8 mouse cellular contexts compared by ENCODE assay signal in genomic region chr10:128457676-128458075, GRCm38 (mm10). TPM values are rescaled to one million over a fixed set of nuclear protein-coding genes. Genes with fewer than 3 reads are reported as not detected.
DNase-seq lines count a peak whose midpoint lies in the region; ATAC-seq lines count a peak whose summit lies in the region.

No protein-coding gene starts in this region.

- no peak overlapping the region for H3K9ac ChIP-seq in heart, embryonic 11.5 days (ENCODE audit: low read depth, low read length)
- no peak overlapping the region for H3K9ac ChIP-seq in liver, embryonic 12.5 days
- H3K9ac ChIP-seq in embryonic facial prominence, embryonic 15.5 days, result no peak overlapping the region
- H3K9ac ChIP-seq in limb, embryonic 15.5 days, result no peak overlapping the region

- 0 out of 2 replicates have a peak, but pooled peaks cover 3% of the 10 kb centered on the region for H3K36me3 ChIP-seq in heart, embryonic 11.5 days (ENCODE audit: control insufficient read depth, insufficient read depth, low read length)
- H3K36me3 ChIP-seq in liver, embryonic 12.5 days, result peaks cover 18% of the 10 kb centered on the region
- H3K36me3 ChIP-seq in embryonic facial prominence, embryonic 15.5 days, result peaks cover 18% of the 10 kb centered on the region
- H3K36me3 ChIP-seq in limb, embryonic 15.5 days, result peaks cover 13% of the 10 kb centered on the region

- H3K27ac ChIP-seq in heart, embryonic 11.5 days (ENCODE audit: low read depth, low read length), result no peak overlapping the region
- no peak overlapping the region for H3K27ac ChIP-seq in liver, embryonic 12.5 days
- peak overlapping the region; percentile 22; the same call in 1 of the 2 replicates for H3K27ac ChIP-seq in embryonic facial prominence, embryonic 15.5 days (replicated peaks)
- no peak overlapping the region for H3K27ac ChIP-seq in limb, embryonic 15.5 days

- ATAC-seq in heart, embryonic 11.5 days (replicated peaks; ENCODE audit: insufficient number of reproducible peaks, low FRiP score, low TSS enrichment), result no peak
- no peak for ATAC-seq in liver, embryonic 12.5 days
- no peak for ATAC-seq in embryonic facial prominence, embryonic 15.5 days (ENCODE audit: insufficient number of reproducible peaks, low FRiP score, low TSS enrichment, low read depth)
- ATAC-seq in limb, embryonic 15.5 days (ENCODE audit: insufficient number of reproducible peaks, low FRiP score, low TSS enrichment, low read depth), result no peak

- 85% methylated on average over 6 of the region's 6 CpGs for WGBS in heart, embryonic 11.5 days (ENCODE audit: insufficient replicate concordance)
- 83% methylated on average over 6 of the region's 6 CpGs for WGBS in liver, embryonic 12.5 days (ENCODE audit: insufficient replicate concordance)
- 81% methylated on average over 6 of the region's 6 CpGs for WGBS in embryonic facial prominence, embryonic 15.5 days
- 80% methylated on average over 6 of the region's 6 CpGs for WGBS in limb, embryonic 15.5 days

- no peaks in the 10 kb centered on the region for H3K27me3 ChIP-seq in heart, embryonic 11.5 days (ENCODE audit: control insufficient read depth, insufficient read depth, low read length)
- H3K27me3 ChIP-seq in liver, embryonic 12.5 days (replicated peaks), result no peaks in the 10 kb centered on the region
- no peaks in the 10 kb centered on the region for H3K27me3 ChIP-seq in embryonic facial prominence, embryonic 15.5 days
- H3K27me3 ChIP-seq in limb, embryonic 15.5 days, result no peaks in the 10 kb centered on the region

- H3K4me3 ChIP-seq in heart, embryonic 11.5 days (ENCODE audit: low read depth, low read length), result no peak overlapping the region
- no peak overlapping the region for H3K4me3 ChIP-seq in liver, embryonic 12.5 days
- peak overlapping the region; percentile 96 for H3K4me3 ChIP-seq in embryonic facial prominence, embryonic 15.5 days (replicated peaks)
- peak overlapping the region; percentile 88; the same call in 1 of the 2 replicates for H3K4me3 ChIP-seq in limb, embryonic 15.5 days

- peak overlapping the region; percentile 78; the same call in 1 of the 2 replicates for H3K4me2 ChIP-seq in heart, embryonic 11.5 days
- H3K4me2 ChIP-seq in liver, embryonic 12.5 days, result peak overlapping the region; percentile 93; the same call in 1 of the 2 replicates
- H3K4me2 ChIP-seq in embryonic facial prominence, embryonic 15.5 days (replicated peaks), result 0 out of 2 replicates have a peak overlapping the region, but pooled peaks have one; percentile 55
- no peak overlapping the region for H3K4me2 ChIP-seq in limb, embryonic 15.5 days

- no peaks in the 10 kb centered on the region for H3K9me3 ChIP-seq in heart, embryonic 11.5 days (replicated peaks; ENCODE audit: control insufficient read depth, low read length)
- H3K9me3 ChIP-seq in liver, embryonic 12.5 days (replicated peaks), result no peaks in the 10 kb centered on the region
- H3K9me3 ChIP-seq in embryonic facial prominence, embryonic 15.5 days (replicated peaks), result no peaks in the 10 kb centered on the region
- no peaks in the 10 kb centered on the region for H3K9me3 ChIP-seq in limb, embryonic 15.5 days

- peaks cover 10% of the 10 kb centered on the region for H3K4me1 ChIP-seq in heart, embryonic 11.5 days (ENCODE audit: control insufficient read depth, insufficient read depth, low read length)
- H3K4me1 ChIP-seq in liver, embryonic 12.5 days, result peaks cover 26% of the 10 kb centered on the region
- peaks cover 21% of the 10 kb centered on the region for H3K4me1 ChIP-seq in embryonic facial prominence, embryonic 15.5 days
- peaks cover 13% of the 10 kb centered on the region for H3K4me1 ChIP-seq in limb, embryonic 15.5 days

- no peak for DNase-seq in heart, postnatal 4 days
- no peak for DNase-seq in liver
- no peak for DNase-seq in cerebellum, adult 11 months
- no peak for DNase-seq in layer of hippocampus, adult 8-10 months (ENCODE audit: low spot score in 2 of 2)

RNA-seq across cellular contexts. Expression of gene Smarcc2, which starts 1.4 kb away (rescaled TPM):
- polyA plus RNA-seq in heart, embryonic 11.5 days (2014; fragmentation: Nextera tagmentation; extraction: Ambion mirVana), result 70.8 and 82.8 TPM in 2 replicates
- 10 to 100 TPM; 97.0 to 97.3 TPM for total RNA-seq in heart, postnatal 4 days (2021)
- polyA plus RNA-seq in liver, embryonic 12.5 days (2016; fragmentation: Nextera tagmentation; extraction: Ambion mirVana), result 34.9 and 40.3 TPM in 2 replicates
- polyA plus RNA-seq in embryonic facial prominence, embryonic 15.5 days (2015; fragmentation: Nextera tagmentation; extraction: Ambion mirVana), result 85.2 and 93.6 TPM in 2 replicates
- polyA plus RNA-seq in limb, embryonic 15.5 days (2015; fragmentation: Nextera tagmentation; extraction: Ambion mirVana), result 80.7 and 84.4 TPM in 2 replicates
- 100 to 1,000 TPM; 238 to 267 (median 258) TPM for total RNA-seq in layer of hippocampus, adult 8-10 months (2022)

RNA-seq across cellular contexts. Expression of gene Myl6, which starts 36.3 kb away (rescaled TPM):
- polyA plus RNA-seq in heart, embryonic 11.5 days (2014; fragmentation: Nextera tagmentation; extraction: Ambion mirVana), result 1,242 and 1,345 TPM in 2 replicates
- total RNA-seq in heart, postnatal 4 days (2021), result 100 to 1,000 TPM; 616 to 628 TPM
- polyA plus RNA-seq in liver, embryonic 12.5 days (2016; fragmentation: Nextera tagmentation; extraction: Ambion mirVana), result 533 and 540 TPM in 2 replicates
- 1,219 and 1,296 TPM in 2 replicates for polyA plus RNA-seq in embryonic facial prominence, embryonic 15.5 days (2015; fragmentation: Nextera tagmentation; extraction: Ambion mirVana)
- 1,269 and 1,341 TPM in 2 replicates for polyA plus RNA-seq in limb, embryonic 15.5 days (2015; fragmentation: Nextera tagmentation; extraction: Ambion mirVana)
- 100 to 1,000 TPM; 486 to 591 (median 538) TPM for total RNA-seq in layer of hippocampus, adult 8-10 months (2022)

RNA-seq across cellular contexts. Expression of gene Myl6b, which starts 40.8 kb away (rescaled TPM):
- 3.3 and 5.4 TPM in 2 replicates for polyA plus RNA-seq in heart, embryonic 11.5 days (2014; fragmentation: Nextera tagmentation; extraction: Ambion mirVana)
- 1 to 10 TPM; 3.7 TPM for total RNA-seq in heart, postnatal 4 days (2021)
- polyA plus RNA-seq in liver, embryonic 12.5 days (2016; fragmentation: Nextera tagmentation; extraction: Ambion mirVana), result 1.3 and 1.6 TPM in 2 replicates
- 5.0 and 6.9 TPM in 2 replicates for polyA plus RNA-seq in embryonic facial prominence, embryonic 15.5 days (2015; fragmentation: Nextera tagmentation; extraction: Ambion mirVana)
- polyA plus RNA-seq in limb, embryonic 15.5 days (2015; fragmentation: Nextera tagmentation; extraction: Ambion mirVana), result 4.7 and 7.4 TPM in 2 replicates
- total RNA-seq in layer of hippocampus, adult 8-10 months (2022), result 10 to 100 TPM; 18.4 to 23.6 (median 22.6) TPM

RNA-seq across cellular contexts. Expression of gene Rnf41, which starts 46.2 kb away (rescaled TPM):
- 24.5 and 24.8 TPM in 2 replicates for polyA plus RNA-seq in heart, embryonic 11.5 days (2014; fragmentation: Nextera tagmentation; extraction: Ambion mirVana)
- total RNA-seq in heart, postnatal 4 days (2021), result 10 to 100 TPM; 25.0 to 27.0 TPM
- polyA plus RNA-seq in liver, embryonic 12.5 days (2016; fragmentation: Nextera tagmentation; extraction: Ambion mirVana), result 14.2 and 14.8 TPM in 2 replicates
- 44.0 and 45.0 TPM in 2 replicates for polyA plus RNA-seq in embryonic facial prominence, embryonic 15.5 days (2015; fragmentation: Nextera tagmentation; extraction: Ambion mirVana)
- polyA plus RNA-seq in limb, embryonic 15.5 days (2015; fragmentation: Nextera tagmentation; extraction: Ambion mirVana), result 40.8 and 42.9 TPM in 2 replicates
- 10 to 100 TPM; 71.7 to 79.9 (median 75.7) TPM for total RNA-seq in layer of hippocampus, adult 8-10 months (2022)

RNA-seq across cellular contexts. Expression of gene Nabp2, which starts 46.4 kb away (rescaled TPM):
- polyA plus RNA-seq in heart, embryonic 11.5 days (2014; fragmentation: Nextera tagmentation; extraction: Ambion mirVana), result 61.6 and 70.8 TPM in 2 replicates
- 10 to 100 TPM; 44.1 to 47.1 TPM for total RNA-seq in heart, postnatal 4 days (2021)
- 64.1 and 66.1 TPM in 2 replicates for polyA plus RNA-seq in liver, embryonic 12.5 days (2016; fragmentation: Nextera tagmentation; extraction: Ambion mirVana)
- 66.2 and 75.7 TPM in 2 replicates for polyA plus RNA-seq in embryonic facial prominence, embryonic 15.5 days (2015; fragmentation: Nextera tagmentation; extraction: Ambion mirVana)
- polyA plus RNA-seq in limb, embryonic 15.5 days (2015; fragmentation: Nextera tagmentation; extraction: Ambion mirVana), result 60.1 and 62.1 TPM in 2 replicates
- 100 to 1,000 TPM in 2 of 4 experiments, 10 to 100 TPM in 2; 94.4 to 107 (median 100) TPM for total RNA-seq in layer of hippocampus, adult 8-10 months (2022)

Comparison
In these comparisons a context has a peak if more than half of its experiments do, and no peak if none do; other contexts are left out.
1. H3K4me3 ChIP-seq: peak in embryonic facial prominence, embryonic 15.5 days (single experiment) and limb, embryonic 15.5 days (single experiment); none in heart, embryonic 11.5 days (single experiment) and liver, embryonic 12.5 days (single experiment).